Mouse (Mus musculus): ENCODE measurements around the gene Lrrc4b. TPM values are rescaled to one million over a fixed set of nuclear protein-coding genes. Genes with fewer than 3 reads are reported as not detected.

Gene Lrrc4b
- polyA plus RNA-seq, 1 experiment = 372 TPM

DNA sequence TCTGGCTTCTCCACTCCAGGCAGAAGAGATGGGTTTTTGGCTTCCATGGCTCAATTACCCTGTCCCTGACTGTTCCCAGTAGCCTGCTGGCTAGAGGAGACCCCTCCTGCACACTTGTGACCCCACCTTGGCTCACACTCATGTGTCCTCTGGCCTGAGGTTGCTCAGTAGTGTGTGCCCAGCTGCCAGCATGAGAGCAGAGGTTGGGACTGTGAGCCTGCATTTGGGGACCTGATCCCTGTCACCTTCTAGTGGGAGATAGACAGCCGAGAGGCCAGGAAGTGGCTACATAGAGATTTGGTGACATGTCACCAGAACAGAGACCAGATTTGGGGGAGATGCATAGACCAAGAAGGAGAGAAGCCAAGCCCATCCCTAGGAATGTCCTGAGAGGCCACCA is 8.4 kb downstream of the Lrrc4b start:
- no peak for DNase-seq (ENCODE audit: low read depth)
- no peak for TF ChIP-seq POLR2A (IDR thresholded peaks at IDR 0.05; ENCODE audit: borderline replicate concordance, extremely low read depth, insufficient read depth, insufficient read length, poor library complexity, severe bottlenecking)
- TF ChIP-seq CTCF (IDR thresholded peaks at IDR 0.05; ENCODE audit: borderline replicate concordance, extremely low read depth, insufficient read depth, insufficient read length) = no peak

DNA sequence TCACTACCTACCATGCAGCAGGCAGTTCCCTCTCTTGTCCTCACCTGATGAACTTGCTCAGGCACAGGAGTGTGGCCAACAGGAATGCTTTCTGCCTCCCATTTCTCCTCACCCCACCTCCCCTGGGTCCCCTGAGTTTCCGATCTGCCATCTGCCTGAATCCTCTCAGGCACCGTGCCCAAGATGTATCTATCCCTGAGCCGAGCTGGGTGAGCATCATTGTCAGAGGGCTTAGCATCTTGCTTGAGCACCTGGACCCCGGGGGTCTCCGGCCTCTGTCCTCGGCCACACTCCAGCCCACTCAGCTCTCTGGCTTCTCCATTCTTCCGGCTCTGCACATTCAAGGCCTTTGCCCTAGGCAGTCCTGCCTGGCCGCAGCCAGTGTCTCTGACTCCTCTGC is 9.1 kb downstream of the Lrrc4b start:
- TF ChIP-seq CTCF (IDR thresholded peaks at IDR 0.05; ENCODE audit: borderline replicate concordance, extremely low read depth, insufficient read depth, insufficient read length) = no peak
- TF ChIP-seq POLR2A (IDR thresholded peaks at IDR 0.05; ENCODE audit: borderline replicate concordance, extremely low read depth, insufficient read depth, insufficient read length, poor library complexity, severe bottlenecking) = no peak

DNA sequence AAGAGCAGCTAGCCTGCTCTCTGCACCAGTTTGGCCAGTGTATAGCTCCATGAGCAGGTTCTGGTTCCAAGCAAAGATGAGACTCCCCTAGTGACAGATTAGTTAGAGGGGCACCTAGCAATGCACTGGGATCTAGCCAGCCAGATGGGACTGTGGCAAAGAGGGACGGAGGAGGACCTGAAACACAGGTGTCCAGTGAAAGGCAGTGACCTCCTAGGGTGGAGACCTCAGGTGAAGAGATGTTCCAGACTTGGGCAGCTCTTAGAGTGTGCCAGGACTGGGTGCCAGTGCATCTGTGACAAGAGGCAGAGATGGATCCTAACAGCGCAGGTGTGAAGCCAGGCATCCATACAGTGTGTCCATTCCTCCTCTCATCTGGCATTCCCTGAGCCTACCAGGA is 10.9 kb downstream of the Lrrc4b start:
- TF ChIP-seq POLR2A (IDR thresholded peaks at IDR 0.05; ENCODE audit: borderline replicate concordance, extremely low read depth, insufficient read depth, insufficient read length, poor library complexity, severe bottlenecking) (no peak), CTCF (IDR thresholded peaks at IDR 0.05; ENCODE audit: borderline replicate concordance, extremely low read depth, insufficient read depth, insufficient read length) (no peak)
- DNase-seq (ENCODE audit: low read depth) = no peak

More for the DNA sequence above, 9.1 kb downstream of the Lrrc4b start:
- no peak for DNase-seq (ENCODE audit: low read depth)

DNA sequence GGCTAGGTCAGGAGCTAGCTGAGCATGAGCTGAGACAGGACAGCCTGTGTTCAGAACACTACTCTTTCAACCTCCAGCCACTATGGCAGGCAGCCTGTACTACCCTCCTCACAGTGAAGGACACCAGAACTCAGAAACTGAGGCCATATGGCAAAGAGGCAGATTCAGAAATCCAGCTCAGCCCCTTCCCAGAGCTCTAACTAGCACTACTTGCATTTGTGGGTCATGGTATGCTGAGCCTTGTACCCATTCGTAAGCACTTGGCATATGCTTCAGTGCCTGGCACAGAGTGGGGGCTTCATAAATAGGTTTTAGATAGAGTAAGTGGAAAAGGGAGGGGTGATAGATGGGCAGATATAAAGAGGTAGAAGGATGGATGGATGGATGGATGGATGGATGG is 11.7 kb downstream of the Lrrc4b start:
- no peak for DNase-seq (ENCODE audit: low read depth)
- TF ChIP-seq CTCF (IDR thresholded peaks at IDR 0.05; ENCODE audit: borderline replicate concordance, extremely low read depth, insufficient read depth, insufficient read length) (no peak), POLR2A (IDR thresholded peaks at IDR 0.05; ENCODE audit: borderline replicate concordance, extremely low read depth, insufficient read depth, insufficient read length, poor library complexity, severe bottlenecking) (no peak)

DNA sequence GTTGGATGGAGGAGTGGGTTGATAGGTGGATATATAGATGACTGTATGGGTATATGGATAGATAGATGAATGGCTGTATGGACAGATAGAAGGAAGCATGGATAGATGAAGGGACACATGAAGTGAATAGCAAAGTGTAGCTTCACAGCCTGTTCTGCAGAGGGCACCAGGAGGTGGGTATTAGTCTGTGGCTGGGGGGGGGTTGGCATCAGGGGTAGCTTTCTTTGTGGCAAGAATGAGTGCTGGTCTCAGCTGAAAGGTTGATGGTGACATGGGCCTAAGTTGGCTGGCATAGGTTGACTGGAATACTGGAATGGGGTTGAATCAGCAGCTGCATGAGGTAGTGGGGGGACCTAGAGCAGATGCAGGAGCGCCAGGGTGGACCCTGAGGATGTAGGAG is 12.4 kb downstream of the Lrrc4b start:
- TF ChIP-seq POLR2A (IDR thresholded peaks at IDR 0.05; ENCODE audit: borderline replicate concordance, extremely low read depth, insufficient read depth, insufficient read length, poor library complexity, severe bottlenecking) (no peak), CTCF (IDR thresholded peaks at IDR 0.05; ENCODE audit: borderline replicate concordance, extremely low read depth, insufficient read depth, insufficient read length) (no peak)
- no peak for DNase-seq (ENCODE audit: low read depth)

DNA sequence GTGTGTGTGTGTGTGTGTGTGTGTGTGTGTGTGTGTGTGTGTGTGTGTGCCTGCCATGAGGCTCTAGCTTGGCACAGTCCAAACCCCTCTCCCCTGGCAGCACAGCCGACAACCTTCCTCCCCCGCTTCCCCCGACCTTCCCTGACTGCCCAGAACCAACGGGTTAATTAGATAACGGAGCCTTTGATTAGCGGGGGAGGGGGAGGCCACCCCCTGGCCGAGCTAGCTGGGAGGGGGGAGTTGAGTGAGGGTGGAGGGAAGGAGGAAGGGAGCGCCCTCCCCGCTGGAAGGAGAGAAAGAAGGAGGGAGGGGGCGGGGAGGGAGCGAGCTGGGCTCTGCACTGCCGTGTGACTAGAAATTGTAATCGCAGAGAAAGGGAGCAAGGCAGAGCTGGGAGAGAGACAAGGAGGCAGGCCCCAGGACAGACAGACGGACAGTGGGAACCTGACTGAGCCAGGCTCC is 12.9 kb downstream of the Lrrc4b start:
- TF ChIP-seq POLR2A (IDR thresholded peaks at IDR 0.05; ENCODE audit: borderline replicate concordance, extremely low read depth, insufficient read depth, insufficient read length, poor library complexity, severe bottlenecking) (peak; percentile 35; the same call in 1 of the 2 replicates), CTCF (IDR thresholded peaks at IDR 0.05; ENCODE audit: borderline replicate concordance, extremely low read depth, insufficient read depth, insufficient read length) (no peak)
- peak; percentile 95 for DNase-seq (ENCODE audit: low read depth)

DNA sequence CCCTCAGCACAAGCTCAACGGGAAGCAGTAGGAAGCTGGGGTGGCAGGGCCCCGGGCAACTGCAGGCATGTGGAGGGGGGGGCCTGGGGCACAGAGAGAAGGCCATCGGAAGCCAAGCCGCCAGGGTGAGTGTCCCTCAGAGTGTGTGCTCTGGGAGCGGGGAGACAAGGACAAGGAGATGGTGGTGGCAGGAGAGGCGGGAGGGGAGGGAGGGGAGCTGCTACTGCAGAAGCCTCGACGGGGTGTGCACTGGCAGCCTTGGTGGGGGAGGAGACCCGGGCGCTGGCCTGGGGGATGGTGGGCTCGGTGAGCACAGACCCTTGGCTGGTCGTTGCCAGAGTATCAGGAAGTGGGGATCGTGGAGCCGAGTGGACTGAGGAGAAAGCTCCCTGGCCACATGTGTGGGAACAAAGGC is 13.6 kb downstream of the Lrrc4b start:
- peak; percentile 82 for DNase-seq (ENCODE audit: low read depth)
- no peak for TF ChIP-seq CTCF (IDR thresholded peaks at IDR 0.05; ENCODE audit: borderline replicate concordance, extremely low read depth, insufficient read depth, insufficient read length)
- peak; percentile 14; the same call in 1 of the 2 replicates for TF ChIP-seq POLR2A (IDR thresholded peaks at IDR 0.05; ENCODE audit: borderline replicate concordance, extremely low read depth, insufficient read depth, insufficient read length, poor library complexity, severe bottlenecking)

DNA sequence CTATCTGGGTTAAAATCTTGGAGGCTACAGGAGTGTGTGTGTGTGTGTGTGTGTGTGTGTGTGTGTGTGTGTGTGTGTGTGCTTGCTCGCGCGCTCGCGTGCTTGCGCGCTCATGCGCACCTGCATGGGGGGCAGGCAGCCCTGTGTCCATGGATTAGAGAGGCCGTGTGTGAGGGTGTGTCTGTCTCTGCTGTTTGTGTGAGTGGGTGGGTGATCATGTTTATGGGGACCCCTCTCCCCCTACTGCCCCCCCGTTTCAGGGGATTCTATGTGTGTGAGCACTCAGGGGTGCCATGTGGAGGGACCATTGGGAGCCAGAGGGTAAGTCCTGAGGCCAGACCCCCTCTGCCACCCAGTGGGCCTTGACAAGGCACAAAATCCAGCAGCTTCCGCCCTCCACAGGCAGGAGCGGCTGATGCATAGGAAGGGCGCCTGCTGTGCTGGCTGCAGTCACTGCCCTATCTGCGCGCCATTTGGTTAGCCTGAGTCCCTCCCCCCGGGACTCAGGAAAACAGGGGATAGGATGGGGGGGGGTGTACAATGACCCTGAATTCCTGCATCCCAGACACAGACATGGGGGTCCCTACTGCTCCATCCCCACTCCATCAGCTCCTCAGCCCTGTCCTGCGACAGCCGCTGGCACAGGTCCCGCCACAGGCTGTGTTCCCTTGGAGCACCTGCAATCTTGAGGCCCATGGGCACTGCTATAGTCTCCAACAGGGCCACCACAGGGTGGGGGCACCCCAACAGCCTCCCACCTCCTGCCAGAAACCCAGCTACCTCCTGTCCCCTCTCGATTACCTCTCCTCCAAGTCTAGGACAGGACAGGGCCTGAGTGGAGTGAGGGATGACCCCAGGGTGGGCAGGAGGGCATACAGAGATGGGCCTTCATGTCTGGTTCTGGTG is 14.7 kb downstream of the Lrrc4b start:
- DNase-seq (ENCODE audit: low read depth) = peak; percentile 89
- TF ChIP-seq CTCF (IDR thresholded peaks at IDR 0.05; ENCODE audit: borderline replicate concordance, extremely low read depth, insufficient read depth, insufficient read length) = peak; percentile 53
- TF ChIP-seq POLR2A (IDR thresholded peaks at IDR 0.05; ENCODE audit: borderline replicate concordance, extremely low read depth, insufficient read depth, insufficient read length, poor library complexity, severe bottlenecking) = peak; percentile 5; the same call in 1 of the 2 replicates

DNA sequence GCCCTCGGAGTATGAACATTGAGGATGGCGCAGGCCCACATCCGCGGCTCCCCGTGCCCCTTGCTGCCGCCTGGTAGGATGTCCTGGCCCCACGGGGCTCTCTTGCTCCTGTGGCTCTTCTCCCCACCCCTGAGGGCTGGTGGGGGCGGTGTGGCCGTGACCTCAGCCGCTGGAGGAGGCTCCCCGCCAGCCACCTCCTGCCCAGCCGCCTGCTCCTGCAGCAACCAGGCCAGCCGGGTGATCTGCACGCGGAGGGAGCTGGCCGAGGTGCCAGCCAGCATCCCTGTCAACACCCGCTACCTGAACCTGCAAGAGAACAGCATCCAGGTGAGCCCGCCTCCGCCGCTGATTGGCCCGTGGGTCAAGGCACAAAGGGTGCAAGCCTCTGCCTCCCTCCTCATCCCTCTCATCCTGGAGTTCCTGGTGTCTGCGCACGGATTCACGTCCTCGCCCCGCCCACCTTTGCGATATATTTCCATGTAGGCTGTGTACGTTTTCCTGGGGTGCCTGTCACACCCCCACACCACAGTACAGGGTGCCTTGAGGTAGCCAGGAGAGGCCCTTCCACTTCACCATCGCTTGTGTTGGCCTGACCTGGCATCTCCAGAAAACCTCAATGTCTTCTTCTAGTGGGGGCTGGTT is 16.2 kb downstream of the Lrrc4b start:
- no peak for TF ChIP-seq CTCF (IDR thresholded peaks at IDR 0.05; ENCODE audit: borderline replicate concordance, extremely low read depth, insufficient read depth, insufficient read length)
- no peak for DNase-seq (ENCODE audit: low read depth)

DNA sequence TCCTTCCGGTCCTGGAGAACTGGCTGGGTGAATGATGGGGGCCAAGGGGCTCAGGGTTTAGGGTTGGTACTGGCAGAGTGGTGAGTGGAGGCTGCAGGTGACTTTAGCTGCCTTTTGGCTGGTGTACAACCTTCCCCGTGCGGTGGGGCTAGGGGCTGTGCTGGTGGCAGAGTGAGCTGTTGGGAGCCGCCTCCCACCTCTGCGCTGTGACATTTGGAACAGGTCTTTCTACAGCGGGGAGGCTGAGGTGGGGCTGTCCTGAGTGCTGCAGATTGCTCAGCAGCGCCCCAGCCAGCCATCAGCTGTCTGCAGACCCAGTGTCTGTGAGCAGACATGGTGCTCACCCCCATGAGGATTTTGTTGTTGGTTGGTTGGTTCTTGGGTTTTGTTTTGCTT is 16.7 kb downstream of the Lrrc4b start:
- TF ChIP-seq CTCF (IDR thresholded peaks at IDR 0.05; ENCODE audit: borderline replicate concordance, extremely low read depth, insufficient read depth, insufficient read length) = no peak
- no peak for TF ChIP-seq POLR2A (IDR thresholded peaks at IDR 0.05; ENCODE audit: borderline replicate concordance, extremely low read depth, insufficient read depth, insufficient read length, poor library complexity, severe bottlenecking)
- DNase-seq (ENCODE audit: low read depth) = no peak

DNA sequence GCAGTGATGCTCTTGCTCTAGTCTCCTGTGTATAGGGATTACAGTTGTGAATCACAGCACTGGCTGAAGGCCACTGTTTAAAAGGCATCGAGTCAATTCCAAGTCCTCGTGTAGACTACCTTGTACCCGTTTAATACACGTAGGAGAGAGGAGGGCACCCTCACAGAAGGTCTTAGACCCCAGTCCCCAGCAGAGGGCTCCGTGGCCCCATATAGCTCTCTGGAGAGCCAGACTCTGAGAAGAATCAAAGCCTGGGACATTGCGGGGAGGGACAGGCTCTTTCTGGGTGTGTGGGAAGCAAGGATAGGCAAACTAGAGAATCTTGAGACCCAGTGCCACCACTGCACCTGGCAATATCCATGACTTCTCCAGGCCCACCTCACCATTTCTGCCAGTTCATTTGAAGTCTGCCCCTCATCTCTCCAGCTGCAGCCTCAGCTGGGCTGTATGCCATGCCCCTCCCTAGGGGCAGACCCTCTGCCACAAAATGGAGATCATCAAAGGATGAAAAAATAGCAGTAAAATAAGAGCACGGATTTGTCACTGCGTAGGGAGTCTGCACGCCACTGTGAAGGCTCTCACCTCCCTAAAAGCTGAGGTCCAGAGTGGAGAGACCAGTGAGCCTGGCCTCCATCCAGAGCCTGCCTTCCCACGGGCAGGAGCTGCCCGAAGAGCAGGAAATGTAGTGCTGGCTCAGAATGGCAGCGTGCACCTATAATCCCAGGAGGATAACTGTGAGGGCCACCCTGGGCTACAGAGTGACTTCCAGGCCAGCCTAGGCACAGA is 17.4 kb downstream of the Lrrc4b start:
- TF ChIP-seq POLR2A (IDR thresholded peaks at IDR 0.05; ENCODE audit: borderline replicate concordance, extremely low read depth, insufficient read depth, insufficient read length, poor library complexity, severe bottlenecking) = no peak
- peak; percentile 13; the same call in 1 of the 2 replicates for TF ChIP-seq CTCF (IDR thresholded peaks at IDR 0.05; ENCODE audit: borderline replicate concordance, extremely low read depth, insufficient read depth, insufficient read length)
- no peak for DNase-seq (ENCODE audit: low read depth)
